Mouse (Mus musculus) CD4-positive, CD25-positive, alpha-beta regulatory T cell, adult 2 months (primary cell): Measurements from ENCODE around the gene Usp22.
A peak's percentile ranks its signal among the peaks of the same experiment; 100 is the strongest.
"Not testable (repeated sequence)": the region's sequence is repeated elsewhere in the genome, so short reads cannot be mapped to it uniquely, and the experiment has no call there.

Source experiments
- DNase-seq: peaks from one replicate; pipeline ENCODE4 v3.0.0-alpha.2; 2012; ENCODE audit warnings: low read depth, low spot score

The Usp22 gene

GRCm38 (mm10) chr11:61143564-61144469 is 31.0 kb downstream of the Usp22 start:
- DNase-seq: peak; percentile 70

DNA sequence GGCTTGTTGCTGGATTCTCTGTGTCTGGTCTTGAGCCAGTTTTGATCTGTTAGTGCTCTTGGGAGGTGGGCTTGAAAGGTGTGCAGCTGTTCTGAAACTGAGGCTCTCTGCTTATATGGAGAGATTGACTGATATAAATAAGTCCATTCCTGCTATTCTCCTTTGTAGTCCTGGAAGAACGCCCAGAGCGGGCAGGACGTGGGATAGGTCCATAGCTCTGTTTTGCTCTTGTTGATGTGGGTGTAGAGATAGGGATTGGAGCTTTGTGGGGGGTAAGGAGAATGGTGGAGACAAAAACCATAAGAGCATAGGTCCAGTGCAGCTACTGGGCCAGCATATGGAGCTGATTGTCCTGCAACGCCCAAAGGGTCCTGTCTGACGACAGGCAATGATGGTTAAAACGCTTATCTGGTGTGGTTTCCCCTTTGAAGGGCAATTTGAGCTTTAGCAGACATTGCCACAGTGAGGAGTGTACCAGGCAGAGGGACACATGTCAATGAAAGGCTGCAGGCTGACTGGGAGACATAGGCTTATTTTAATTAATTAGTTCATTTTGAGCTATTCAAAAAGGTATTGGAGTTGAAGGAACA is 31.8 kb downstream of the Usp22 start:
- peak; percentile 29 for DNase-seq

DNA sequence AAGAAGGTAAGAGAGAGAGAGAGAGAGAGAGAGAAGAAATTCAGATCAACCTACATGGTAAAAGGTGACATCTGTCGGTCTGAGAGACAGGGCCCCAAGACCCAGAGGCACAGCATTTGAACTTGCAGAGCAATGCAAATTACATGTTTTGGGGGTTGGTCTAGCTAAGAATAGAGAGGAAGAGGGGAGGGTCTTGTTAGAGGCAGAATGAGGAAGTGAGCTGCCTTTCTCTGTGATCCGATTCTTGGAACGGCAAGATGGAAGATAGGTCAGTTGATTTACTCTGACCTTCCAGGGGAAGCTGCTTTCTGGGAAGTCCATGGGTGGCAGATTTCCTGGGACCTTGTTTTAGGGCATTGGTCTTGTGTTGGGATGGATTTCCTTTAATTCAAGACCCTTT is 32.6 kb downstream of the Usp22 start:
- peak; percentile 79 for DNase-seq

GRCm38 (mm10) chr11:61141693-61142092 is 33.2 kb downstream of the Usp22 start:
- no peak for DNase-seq

DNA sequence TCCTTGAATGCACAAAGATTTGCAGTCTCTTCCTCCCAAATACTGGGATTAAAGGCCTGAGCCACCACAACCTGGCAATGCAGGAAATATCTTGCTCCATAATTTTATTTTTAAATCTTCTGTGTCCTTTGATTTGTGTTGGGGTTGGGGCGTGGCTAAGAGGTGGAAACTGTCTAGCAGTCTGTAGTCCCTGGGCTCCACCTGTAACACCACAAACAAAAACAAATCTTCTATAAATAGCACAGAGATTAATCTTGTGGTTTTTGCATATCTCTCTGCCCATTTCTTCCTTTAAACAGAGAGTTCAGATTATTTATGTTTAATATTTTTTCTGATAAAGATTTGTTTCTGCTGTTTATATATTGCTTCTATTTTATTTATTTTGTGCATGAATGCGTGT is 41.9 kb downstream of the Usp22 start:
- DNase-seq: no peak

DNA sequence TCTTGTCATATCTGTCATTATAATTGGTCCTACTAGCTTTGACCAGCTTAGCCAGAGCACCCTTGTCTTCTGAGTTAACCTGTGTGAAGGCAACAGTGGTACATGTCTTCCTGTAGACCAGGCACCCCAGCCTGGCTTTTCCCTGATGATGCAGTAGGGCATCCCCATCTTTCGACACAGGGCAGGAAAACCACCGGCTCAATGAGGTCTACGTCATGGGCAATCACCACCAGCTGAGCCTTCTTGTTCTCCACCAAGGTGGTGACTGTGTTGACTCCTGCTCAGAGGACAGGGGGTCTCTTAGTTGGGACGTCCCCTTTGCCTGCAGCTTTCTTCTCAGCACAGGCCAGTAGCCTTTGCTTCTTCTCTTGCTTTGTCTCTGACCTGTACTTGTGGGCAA is 44.2 kb downstream of the Usp22 start:
- not testable (repeated sequence) for DNase-seq

- no peak for DNase-seq
These were observed 45.5 kb downstream of the Usp22 start for GRCm38 (mm10) chr11:61129305-61129704.

DNA sequence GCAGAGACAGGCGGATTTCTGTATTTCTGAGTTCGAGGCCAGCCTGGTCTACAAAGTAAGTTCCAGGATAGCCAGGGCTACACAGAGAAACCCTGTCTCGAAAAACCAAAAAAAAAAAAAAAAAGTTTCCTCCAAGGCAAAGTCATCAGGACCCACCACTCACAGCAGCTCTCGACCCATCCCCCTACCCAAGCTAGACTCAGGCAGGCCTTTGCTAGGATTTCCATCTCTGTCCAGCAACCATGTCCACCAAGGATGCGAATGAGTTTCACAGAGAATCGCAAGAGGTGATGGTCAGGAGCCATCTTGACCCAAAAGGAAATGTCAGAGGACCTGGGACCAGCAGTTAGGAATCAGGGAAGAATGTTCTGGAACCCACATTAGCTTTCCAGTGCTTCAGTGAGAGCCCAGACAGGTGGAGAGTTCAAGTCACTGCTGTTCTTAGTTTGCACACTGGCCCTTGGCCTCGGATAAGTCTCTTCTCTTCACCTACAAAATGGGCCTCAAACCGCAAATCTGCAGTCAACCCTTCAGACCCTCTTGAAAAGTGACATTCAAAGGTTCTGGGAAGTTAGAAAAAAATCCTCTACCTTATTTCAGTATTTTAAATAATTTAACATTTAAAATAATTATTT is 47.3 kb downstream of the Usp22 start:
- no peak for DNase-seq

DNA sequence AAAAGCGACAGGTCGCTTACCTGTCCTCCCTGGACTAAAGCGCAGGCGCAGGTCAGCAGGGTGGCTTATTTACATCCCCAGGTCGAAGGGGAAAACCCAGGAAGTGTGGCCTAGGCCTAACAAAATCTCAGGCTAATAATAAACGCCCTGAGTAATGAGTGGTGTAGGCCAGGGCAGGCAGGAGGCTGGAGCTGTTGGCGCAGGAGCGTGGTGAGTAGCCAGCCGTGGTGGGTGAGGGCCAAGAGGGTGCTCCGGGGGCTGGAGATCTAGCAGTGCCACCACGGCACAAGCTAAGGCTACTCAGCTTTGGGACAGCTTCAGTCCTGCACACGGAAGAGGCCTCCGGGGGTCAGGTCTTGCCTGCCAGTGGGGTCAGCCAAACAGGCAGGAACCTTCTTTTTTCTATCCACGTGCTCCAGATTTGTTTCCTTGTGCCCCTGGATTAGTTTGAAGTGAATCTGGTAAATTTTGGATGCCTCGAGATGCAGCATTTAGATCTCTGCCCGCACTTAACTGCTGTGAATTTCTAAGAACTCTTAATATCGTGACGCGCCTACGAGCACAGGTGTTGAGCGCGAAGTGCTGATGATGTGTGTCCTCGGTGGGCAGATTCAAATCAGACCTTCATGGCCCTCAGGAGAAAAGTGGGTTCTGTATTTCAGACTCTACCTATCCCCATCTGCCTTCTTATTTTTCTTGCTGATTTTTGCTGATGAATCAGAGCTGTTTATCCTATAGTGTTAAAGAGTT is 48.1 kb downstream of the Usp22 start, which contains the start of gene Tnfrsf13b:
Tnfrsf13b (plus strand) TSS at position 150 of the 750 bp plus-strand sequence.
- DNase-seq: peak; percentile 24

DNA sequence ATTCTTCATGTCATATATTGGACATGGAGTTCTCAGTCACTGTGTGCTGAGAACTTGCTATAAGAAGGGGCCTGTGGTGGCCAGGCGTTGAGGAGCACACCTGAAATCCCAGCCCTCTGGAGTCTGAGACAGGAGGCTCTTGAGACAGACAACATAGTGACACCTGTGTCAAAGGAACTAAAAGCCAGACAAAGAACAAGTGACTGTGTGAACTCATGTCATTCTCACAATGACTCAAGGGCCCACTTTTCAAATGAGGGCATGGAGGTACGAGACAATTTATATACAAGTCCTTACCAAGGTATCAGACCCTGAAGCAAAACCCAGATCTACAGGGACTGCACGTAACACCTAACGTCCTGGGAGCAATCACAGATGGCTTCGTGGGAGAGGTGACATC is 48.9 kb downstream of the Usp22 start:
- no peak for DNase-seq

- DNase-seq: no peak
These were observed 51.0 kb downstream of the Usp22 start for GRCm38 (mm10) chr11:61123886-61124285.

- no peak for DNase-seq
These were observed 52.0 kb downstream of the Usp22 start for GRCm38 (mm10) chr11:61122769-61123288.

GRCm38 (mm10) chr11:61122283-61122768 is 52.5 kb downstream of the Usp22 start:
- DNase-seq: no peak

DNA sequence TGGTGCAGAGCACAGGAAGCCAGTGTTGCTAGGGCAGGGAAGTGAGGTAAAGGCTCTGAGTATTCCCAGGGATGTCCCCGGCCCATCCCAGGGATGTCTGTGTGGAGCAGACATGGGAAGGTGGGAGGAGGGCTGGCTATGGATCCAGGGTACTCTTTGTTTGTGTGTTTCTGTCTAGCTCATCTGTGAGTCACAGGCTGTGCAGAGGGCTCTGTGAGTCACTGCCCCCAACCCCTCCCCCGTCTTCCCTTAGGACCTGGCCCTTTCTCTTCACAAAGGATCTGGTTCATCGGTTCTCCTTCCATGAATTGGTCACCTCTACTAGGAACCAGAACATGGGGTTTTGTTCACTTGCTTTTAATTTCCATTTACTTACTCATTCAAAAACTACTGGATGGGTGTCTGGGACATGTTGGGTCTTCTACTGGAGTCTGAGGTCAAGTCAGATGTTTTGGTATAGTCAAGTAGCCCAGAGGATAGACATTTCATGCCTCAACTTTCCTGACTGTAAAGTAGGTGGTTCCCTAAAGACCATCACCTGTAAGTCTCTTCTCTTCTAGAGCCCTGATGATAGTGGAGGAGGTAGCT is 54.8 kb downstream of the Usp22 start:
- no peak for DNase-seq

DNA sequence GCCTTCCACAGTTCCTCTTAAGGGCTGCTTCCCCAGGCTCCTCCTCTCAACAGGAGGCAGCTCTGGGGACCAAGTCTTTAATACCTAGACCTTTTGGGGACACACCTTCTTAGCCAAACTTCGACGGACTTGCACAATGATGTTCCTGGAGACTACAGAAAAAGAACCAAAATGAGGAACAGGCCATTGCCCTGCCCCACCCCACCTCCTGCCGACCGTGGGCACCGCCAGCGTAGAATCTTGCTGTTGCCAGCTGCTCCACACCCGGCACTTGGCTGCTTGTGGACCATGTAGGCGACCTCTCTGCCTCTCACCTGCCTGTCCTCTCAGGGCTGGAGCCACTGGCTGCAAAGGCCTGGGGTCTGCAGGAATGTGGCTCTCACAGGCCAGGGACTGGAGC is 58.6 kb downstream of the Usp22 start:
- DNase-seq: no peak

DNA sequence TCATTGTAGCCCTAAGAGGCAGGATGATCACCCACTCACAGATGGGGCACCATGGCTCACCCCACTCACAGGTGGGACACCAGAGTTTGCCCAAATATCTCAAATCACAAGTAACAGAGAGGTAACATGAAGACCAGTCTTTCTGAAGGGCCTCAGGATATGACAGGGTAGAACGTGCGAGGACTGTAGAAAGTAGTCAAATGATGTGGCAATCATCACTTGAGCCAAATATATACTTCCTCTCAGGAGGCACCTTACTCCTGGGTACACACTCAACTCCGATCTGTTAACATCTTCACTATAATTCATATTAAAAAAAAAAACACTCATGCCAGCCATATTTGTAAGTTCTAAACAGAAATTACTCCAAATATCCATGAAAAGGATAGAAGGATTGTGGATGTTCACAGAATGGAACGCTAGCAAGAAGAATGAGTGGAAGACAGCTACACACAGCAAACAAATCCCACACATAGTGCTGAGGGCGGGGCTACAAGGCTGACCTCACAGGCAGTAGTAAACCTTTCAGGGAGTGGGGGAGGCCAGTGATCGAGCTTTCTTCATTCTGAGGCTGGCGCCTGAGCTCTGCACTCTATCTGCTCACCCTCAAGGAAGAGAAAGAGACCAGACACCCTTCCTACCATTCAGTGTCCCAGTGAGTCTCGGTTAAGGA is 62.4 kb downstream of the Usp22 start:
- DNase-seq: no peak

DNA sequence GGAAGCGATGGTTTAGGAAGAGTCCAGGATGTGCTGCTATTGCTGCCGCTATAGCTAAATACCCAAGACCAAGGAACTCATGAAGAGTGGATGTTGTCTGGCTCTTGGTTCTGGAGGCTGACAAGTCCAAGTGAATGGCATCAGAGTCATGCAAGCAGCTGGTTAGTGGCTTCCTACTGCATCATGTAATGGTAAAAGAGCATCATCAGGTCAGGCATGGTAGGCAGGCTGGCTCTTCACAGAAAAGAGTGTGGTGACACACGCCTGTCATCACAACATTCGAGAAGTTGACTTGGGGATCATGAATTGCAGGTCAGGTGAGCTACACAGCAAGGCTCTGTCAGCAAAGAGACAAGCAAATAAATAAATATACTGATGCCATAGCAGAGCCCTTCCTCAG is 63.4 kb downstream of the Usp22 start:
- DNase-seq: no peak

GRCm38 (mm10) chr11:61110928-61111327 is 63.9 kb downstream of the Usp22 start:
- DNase-seq: no peak

DNA sequence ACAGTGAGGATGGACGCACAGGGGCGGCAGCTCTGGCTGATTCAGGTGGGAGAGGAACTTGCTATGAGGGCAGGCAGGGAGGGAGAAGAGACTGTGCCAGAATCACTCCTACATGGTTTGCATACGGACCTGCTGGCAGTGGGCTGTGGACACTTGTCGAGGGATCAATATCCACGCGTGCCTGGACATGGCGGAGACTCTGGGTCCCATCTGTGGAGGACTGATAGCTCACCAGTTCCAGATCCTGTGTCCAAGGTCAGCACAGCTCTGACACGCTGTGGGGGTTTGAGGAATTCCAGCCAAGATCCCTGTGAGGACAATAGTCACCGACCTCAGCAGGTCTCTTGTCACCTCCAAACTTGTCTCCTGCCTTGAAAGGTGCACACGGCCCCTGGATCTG is 64.7 kb downstream of the Usp22 start:
- no peak for DNase-seq

GRCm38 (mm10) chr11:61109707-61110106 is 65.1 kb downstream of the Usp22 start:
- DNase-seq: no peak
